8 mouse cellular contexts compared by ENCODE assay signal in the genomic region with DNA sequence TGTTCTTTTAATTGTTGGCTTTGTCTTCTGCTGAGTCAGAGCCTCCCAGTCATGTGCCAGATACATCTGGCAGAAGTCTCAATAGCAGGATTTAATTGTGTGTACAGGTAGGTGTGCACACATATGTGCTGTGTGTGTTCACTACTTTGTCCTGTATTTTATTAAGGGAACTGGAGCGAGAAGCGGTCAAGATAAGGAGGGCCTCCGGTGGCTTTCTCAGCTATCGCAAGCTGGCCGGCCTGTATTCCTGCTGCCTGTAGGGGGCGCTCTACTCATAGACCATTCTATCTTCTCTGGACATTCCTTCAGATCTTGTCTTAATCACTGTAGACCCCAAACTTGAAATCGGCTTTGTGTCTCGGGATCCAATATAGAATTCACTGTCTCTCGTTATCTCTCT. TPM values are rescaled to one million over a fixed set of nuclear protein-coding genes. Genes with fewer than 3 reads are reported as not detected.
DNase-seq lines count a peak whose midpoint lies in the region; ATAC-seq and TF ChIP-seq lines count a peak whose summit lies in the region.

No protein-coding gene starts in this region.

- H3K27ac ChIP-seq in lung, embryonic 15.5 days, result no peak overlapping the region

- H3K79me2 ChIP-seq in C2C12 (ENCODE audit: control insufficient read depth, insufficient read depth), result no peaks in the 10 kb centered on the region

- peaks cover 9% of the 10 kb centered on the region for H3K4me1 ChIP-seq in lung, embryonic 15.5 days

- no peaks in the 10 kb centered on the region for H3K9me3 ChIP-seq in lung, embryonic 15.5 days

- H3K9ac ChIP-seq in lung, embryonic 15.5 days, result no peak overlapping the region

- no peak for ATAC-seq in lung, embryonic 15.5 days (ENCODE audit: borderline replicate concordance, extremely low read depth, low FRiP score, low TSS enrichment)

- intact Hi-C loops in gastrocnemius, postnatal 14 days (cut with DNase I; ENCODE audit: low total_unique reads), result loop anchor here (5.0 kb wide), 1 partner anchor 54 kb away; no protein-coding TSS in a partner anchor

- H3K36me3 ChIP-seq in C2C12 (ENCODE audit: control insufficient read depth, insufficient read depth), result no peaks in the 10 kb centered on the region
- H3K36me3 ChIP-seq in lung, embryonic 15.5 days, result no peaks in the 10 kb centered on the region

- DNase-seq in Muller cell, postnatal 12 days (ENCODE audit: inconsistent ontology term), result peak; percentile 52
- peak; percentile 82 for DNase-seq in cerebellum, adult 8-10 months
- DNase-seq in gastrocnemius, postnatal 14 days, result peak; percentile 73
- DNase-seq in large intestine, adult 2 months (ENCODE audit: low read depth, low spot score), result peak; percentile 57
- peak; percentile 83 for DNase-seq in right cerebral cortex, postnatal 14 days
- peak; percentile 82 for DNase-seq in urinary bladder, postnatal 14 days (ENCODE audit: low spot score)

- no peak overlapping the region for H3K4me3 ChIP-seq in C2C12 (ENCODE audit: insufficient read depth, poor library complexity, severe bottlenecking)
- no peak overlapping the region for H3K4me3 ChIP-seq in lung, embryonic 15.5 days

- no peaks in the 10 kb centered on the region for H3K27me3 ChIP-seq in C2C12 (ENCODE audit: control insufficient read depth, insufficient read depth, insufficient read length)
- no peaks in the 10 kb centered on the region for H3K27me3 ChIP-seq in lung, embryonic 15.5 days

- 15% methylated on average over 9 of the region's 9 CpGs for WGBS in large intestine, adult 2 months
- WGBS in lung, embryonic 15.5 days, result 35% methylated on average over 9 of the region's 9 CpGs

- peak overlapping the region; percentile 84; the same call in 1 of the 2 replicates for H3K4me2 ChIP-seq in lung, embryonic 15.5 days

- H3K79me3 ChIP-seq in C2C12 (ENCODE audit: low read depth), result no peaks in the 10 kb centered on the region

- no peak overlapping the region for H3ac ChIP-seq in C2C12 (ENCODE audit: control insufficient read depth, insufficient read length, low read depth)

- peak; percentile 31 for TF ChIP-seq CTCF in C2C12 (IDR thresholded peaks at IDR 0.05; ENCODE audit: control insufficient read depth, insufficient read depth, insufficient read length)

TF ChIP-seq in C2C12, 6 proteins besides CTCF, POLR2A, EP300 and RAD21:
- TF ChIP-seq MAX (IDR thresholded peaks at IDR 0.05) (no peak), MYOD1 (IDR thresholded peaks at IDR 0.05; ENCODE audit: control insufficient read depth, insufficient read length, low read depth) (no peak), MYOG (IDR thresholded peaks at IDR 0.05; ENCODE audit: control insufficient read depth, extremely low read depth, insufficient read length) (no peak), FOSL1 (IDR thresholded peaks at IDR 0.05; ENCODE audit: insufficient read depth, low read length, poor library complexity, severe bottlenecking) (no peak), CEBPB (IDR thresholded peaks at IDR 0.05; ENCODE audit: low read depth) (no peak), USF1 (IDR thresholded peaks at IDR 0.05; ENCODE audit: low read depth) (no peak)

RNA-seq across cellular contexts. Expression of gene Aldh5a1, which starts 1.2 kb away (rescaled TPM):
- polyA plus RNA-seq in C2C12 (2012; fragmentation: generic; extraction: Trizol), result 1.1 TPM
- total RNA-seq in gastrocnemius, postnatal 14 days (2021), result 1 to 10 TPM; 3.4 to 3.7 TPM
- 3.4 and 5.3 TPM in 2 replicates for polyA plus RNA-seq in large intestine, adult 2 months (2012; rRNA removed)
- polyA plus RNA-seq in lung, embryonic 15.5 days (2015; fragmentation: Nextera tagmentation; extraction: Ambion mirVana), result 9.1 and 9.8 TPM in 2 replicates

RNA-seq across cellular contexts. Expression of gene Gpld1, which starts 4.3 kb away (rescaled TPM):
- polyA plus RNA-seq in C2C12 (2012; fragmentation: generic; extraction: Trizol), result 0.02 TPM
- under 1 TPM; 0.45 to 0.86 TPM for total RNA-seq in gastrocnemius, postnatal 14 days (2021)
- 3.2 and 4.4 TPM in 2 replicates for polyA plus RNA-seq in large intestine, adult 2 months (2012; rRNA removed)
- polyA plus RNA-seq in lung, embryonic 15.5 days (2015; fragmentation: Nextera tagmentation; extraction: Ambion mirVana), result 1.6 and 1.9 TPM in 2 replicates
